Mouse (Mus musculus) forebrain, postnatal 0 days (tissue): ENCODE measurements around the gene Olfr955. TPM values are rescaled to one million over a fixed set of nuclear protein-coding genes. Genes with fewer than 3 reads are reported as not detected.

Experiments
- ATAC-seq: fragments of 200-750 bp; cut with Nextera tagmentation; 2 replicates; pipeline ENCODE4 v1.8.0; 2017; ENCODE audit warnings: mild to moderate bottlenecking, moderate library complexity
- DNase-seq: peaks from one replicate; pipeline ENCODE4 v3.0.0-alpha.2; 2015
- H3K27ac ChIP-seq: fragments of 300-500 bp; sonication (generic); 2 replicates; pipeline ENCODE4 v1.5.1; 2014; ENCODE audit warnings: low read depth, mild to moderate bottlenecking, antibody characterized with exemption, low read length, moderate library complexity, mixed read lengths
- H3K27me3 ChIP-seq: fragments of 300-500 bp; sonication (generic); 2 replicates; pipeline ENCODE4 v1.6.1; 2014; ENCODE audit warnings: mild to moderate bottlenecking, low read length, mixed read lengths; ENCODE audit not compliant: insufficient read depth
- H3K36me3 ChIP-seq: fragments of 300-500 bp; sonication (generic); 2 replicates; pipeline ENCODE4 v1.6.1; 2014; ENCODE audit warnings: mild to moderate bottlenecking, moderate library complexity; ENCODE audit not compliant: insufficient read depth
- H3K4me1 ChIP-seq: fragments of 300-500 bp; sonication (generic); 2 replicates; pipeline ENCODE4 v1.6.1; 2014; ENCODE audit warnings: antibody characterized with exemption; ENCODE audit not compliant: insufficient read depth
- H3K4me2 ChIP-seq: fragments of 300-500 bp; sonication (generic); 2 replicates; pipeline ENCODE4 v1.6.1; 2014; ENCODE audit warnings: low read depth, mild to moderate bottlenecking, moderate library complexity
- H3K4me3 ChIP-seq: fragments of 300-500 bp; sonication (generic); 2 replicates; pipeline ENCODE4 v1.5.1; 2014; ENCODE audit warnings: low read depth, low read length, mixed read lengths
- H3K9ac ChIP-seq: fragments of 300-500 bp; sonication (generic); 2 replicates; pipeline ENCODE4 v1.6.1; 2014; ENCODE audit warnings: mild to moderate bottlenecking
- H3K9me3 ChIP-seq: fragments of 300-500 bp; sonication (generic); 2 replicates; pipeline ENCODE4 v1.6.1; 2016; ENCODE audit warnings: low read length
- CTCF ChIP-seq: sonication (generic); IDR thresholded peaks from 2 replicates; pipeline ENCODE4 v1.5.1; 2016; ENCODE audit warnings: antibody characterized with exemption, control low read depth, low read depth
- polyA plus RNA-seq: library from polyadenylated mRNA; unstranded; fragments of >200 nt; fragmentation: Nextera tagmentation; extraction: Ambion mirVana; gene quantifications from 2 replicates; pipeline ENCODE4 v1.2.1, GENCODE M21; 2015
- total RNA-seq: library from RNA; depleted of rRNA; stranded (reverse); fragments of >200 nt; gene quantifications from 2 replicates; pipeline ENCODE4 v1.2.3, GENCODE M21; 2014; rRNA removed

Gene Olfr955
- total and polyA plus RNA-seq, 2 experiments from 2014 or later = not detected

DNA sequence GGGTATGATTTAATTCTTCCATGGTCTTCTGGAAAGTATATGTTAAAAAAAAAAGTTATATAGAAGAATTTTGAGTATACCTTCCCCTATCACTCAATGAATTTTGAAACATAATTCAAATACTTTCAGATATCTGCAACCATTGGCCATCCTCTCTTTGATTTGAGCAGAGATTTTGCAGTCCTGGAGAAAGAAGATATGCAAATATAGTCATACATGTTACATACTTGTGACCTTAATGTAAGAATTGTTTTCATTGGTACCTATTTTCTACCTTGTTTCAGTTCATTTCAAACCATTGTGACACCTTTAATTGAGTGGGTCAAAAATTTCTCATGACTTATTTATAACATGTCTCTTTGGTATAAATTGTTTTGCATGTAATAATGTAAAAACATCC lies 44.7 kb downstream of the Olfr955 start, which contains the start of gene Olfr952:
TSS of gene Olfr952 (minus strand) at position 101 of the 400 bp plus-strand sequence.
- Histone ChIP-seq H3K4me1 (no peaks in the 10 kb centered on the region), H3K4me3 (no peak within 1 kb of the TSS), H3K9me3 (no peaks in the 10 kb centered on the region), H3K27me3 (no peaks in the 10 kb centered on the region), H3K9ac (no peak within 1 kb of the TSS), H3K4me2 (no peak within 1 kb of the TSS), H3K36me3 (no peaks in the 10 kb centered on the region), H3K27ac (no peak within 1 kb of the TSS)
- ATAC-seq = no peak
- TF ChIP-seq CTCF = no peak
- DNase-seq = no peak

Other genes starting within 250 kb of the Olfr955 start
- not detected in 2 replicates for gene Olfr1537, start 221.9 kb downstream of the Olfr955 start, total RNA-seq
- not detected in 2 replicates for gene Olfr1537, start 221.9 kb downstream of the Olfr955 start, polyA plus RNA-seq
- gene Olfr945, start 195.1 kb downstream of the Olfr955 start, total RNA-seq = not detected in 2 replicates
- not detected in 2 replicates for gene Olfr945, start 195.1 kb downstream of the Olfr955 start, polyA plus RNA-seq
- not detected in 2 replicates for gene Olfr948, start 145.9 kb downstream of the Olfr955 start, total RNA-seq
- gene Olfr948, start 145.9 kb downstream of the Olfr955 start, polyA plus RNA-seq = not detected in 2 replicates
- not detected in 2 replicates for gene Olfr951, start 84.5 kb downstream of the Olfr955 start, total RNA-seq
- gene Olfr951, start 84.5 kb downstream of the Olfr955 start, polyA plus RNA-seq = not detected in 2 replicates
- not detected in 2 replicates for gene Olfr952, start 44.8 kb downstream of the Olfr955 start, total RNA-seq
- not detected in 2 replicates for gene Olfr952, start 44.8 kb downstream of the Olfr955 start, polyA plus RNA-seq
- not detected in 2 replicates for gene Olfr954, start 15.2 kb downstream of the Olfr955 start, total RNA-seq
- gene Olfr954, start 15.2 kb downstream of the Olfr955 start, polyA plus RNA-seq = not detected in 2 replicates
- not detected in 2 replicates for gene Olfr44, start 22.1 kb upstream of the Olfr955 start, total RNA-seq
- gene Olfr44, start 22.1 kb upstream of the Olfr955 start, polyA plus RNA-seq = not detected in 2 replicates
- gene Olfr957, start 43.9 kb upstream of the Olfr955 start, total RNA-seq = not detected in 2 replicates
- gene Olfr957, start 43.9 kb upstream of the Olfr955 start, polyA plus RNA-seq = not detected in 2 replicates
- not detected in 2 replicates for gene Olfr958, start 82.1 kb upstream of the Olfr955 start, total RNA-seq
- gene Olfr958, start 82.1 kb upstream of the Olfr955 start, polyA plus RNA-seq = not detected in 2 replicates
- gene Olfr959, start 103.6 kb upstream of the Olfr955 start, total RNA-seq = not detected in 2 replicates
- not detected in 2 replicates for gene Olfr959, start 103.6 kb upstream of the Olfr955 start, polyA plus RNA-seq
- gene AW551984, start 132.5 kb upstream of the Olfr955 start, total RNA-seq = 103 and 219 TPM in 2 replicates
- 46.3 and 98.8 TPM in 2 replicates for gene AW551984, start 132.5 kb upstream of the Olfr955 start, polyA plus RNA-seq
- not detected in 2 replicates for gene Olfr148, start 138.7 kb upstream of the Olfr955 start, total RNA-seq
- gene Olfr148, start 138.7 kb upstream of the Olfr955 start, polyA plus RNA-seq = not detected in 2 replicates
- not detected in 2 replicates for gene Olfr960, start 149.4 kb upstream of the Olfr955 start, total RNA-seq
- not detected in 2 replicates for gene Olfr960, start 149.4 kb upstream of the Olfr955 start, polyA plus RNA-seq
- not detected in 2 replicates for gene Olfr961, start 173.1 kb upstream of the Olfr955 start, total RNA-seq
- not detected in 2 replicates for gene Olfr961, start 173.1 kb upstream of the Olfr955 start, polyA plus RNA-seq
- not detected in 2 replicates for gene Olfr963, start 195.3 kb upstream of the Olfr955 start, total RNA-seq
- gene Olfr963, start 195.3 kb upstream of the Olfr955 start, polyA plus RNA-seq = not detected in 2 replicates
- gene Olfr149, start 235.2 kb upstream of the Olfr955 start, total RNA-seq = not detected in 2 replicates
- gene Olfr149, start 235.2 kb upstream of the Olfr955 start, polyA plus RNA-seq = not detected in 2 replicates
- not detected in 2 replicates for gene Olfr965, start 239.4 kb upstream of the Olfr955 start, total RNA-seq
- gene Olfr965, start 239.4 kb upstream of the Olfr955 start, polyA plus RNA-seq = not detected in 2 replicates